Mouse (Mus musculus): ENCODE results near the gene Arhgdia. TPM values are rescaled to one million over a fixed set of nuclear protein-coding genes. Genes with fewer than 3 reads are reported as not detected.
"Not testable (repeated sequence)": the region's sequence is repeated elsewhere in the genome, so short reads cannot be mapped to it uniquely, and the experiment has no call there.

Gene Arhgdia
- polyA plus RNA-seq, 1 experiment from 2014 or later = 644 TPM

DNA sequence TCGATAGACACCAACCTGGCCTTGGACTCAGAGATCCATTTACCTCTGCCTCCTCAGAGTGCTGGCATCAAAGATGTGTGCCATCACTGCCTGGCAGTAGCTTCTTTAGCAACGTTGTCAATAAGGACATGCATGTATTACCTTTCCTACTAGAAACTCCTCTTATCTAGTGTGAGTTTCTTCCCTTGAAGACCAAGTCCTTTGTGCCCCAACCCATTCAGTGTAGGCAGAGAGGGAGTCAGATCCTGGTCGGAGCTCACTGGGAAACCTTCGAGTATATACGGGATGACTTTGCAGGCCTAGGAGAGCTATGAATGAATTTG, 7.2 kb downstream of the Arhgdia start:
- no peaks in the 10 kb centered on the region for H3K9me3 ChIP-seq (replicated peaks)
- 41% methylated on average over 5 of the region's 5 CpGs for WGBS
- peak overlapping the region; percentile 99 for H3K9ac ChIP-seq
- peak overlapping the region; percentile 93 for H3K4me3 ChIP-seq (replicated peaks)
- no peaks in the 10 kb centered on the region for H3K27me3 ChIP-seq
- peak overlapping the region; percentile 66 for H3K4me2 ChIP-seq
- peaks cover 45% of the 10 kb centered on the region for H3K36me3 ChIP-seq
- H3K4me1 ChIP-seq = peaks cover 51% of the 10 kb centered on the region
- 0 out of 2 replicates have a peak overlapping the region, but pooled peaks have one; percentile 54 for H3K27ac ChIP-seq
- no peak for ATAC-seq (replicated peaks; ENCODE audit: low FRiP score)

DNA sequence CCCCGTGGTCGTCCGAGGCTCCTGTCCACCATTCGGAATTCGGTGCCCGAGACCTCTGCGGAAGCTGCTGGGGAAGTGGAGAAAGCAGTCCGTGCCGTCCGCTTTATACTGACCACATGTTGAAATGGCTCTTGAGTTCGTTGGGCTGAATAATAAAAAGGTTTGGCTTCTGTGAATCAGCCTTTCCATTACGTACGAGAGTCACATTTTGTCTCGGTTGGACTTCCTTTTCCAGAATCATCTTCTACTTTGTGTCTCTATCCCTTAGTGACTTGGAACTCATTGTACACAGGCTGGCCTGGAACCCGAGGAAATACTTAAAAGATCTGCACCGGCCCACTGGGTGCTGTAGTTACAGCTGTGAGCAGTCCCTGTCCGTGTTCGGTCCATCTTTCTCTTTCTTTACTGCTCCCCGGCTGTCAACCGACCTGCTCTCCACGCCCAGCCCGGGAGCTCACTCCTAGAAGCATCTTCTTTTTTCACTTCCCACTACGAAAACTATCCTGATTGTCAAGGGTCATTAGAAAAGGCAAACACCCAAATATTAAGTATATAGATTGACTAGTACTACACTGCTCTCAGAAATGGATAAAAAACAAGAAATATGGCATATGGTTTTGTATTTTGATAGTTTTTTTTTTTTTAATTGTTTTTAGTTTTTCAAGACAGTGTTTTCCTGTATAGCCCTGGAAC, 7.7 kb downstream of the Arhgdia start:
- peak overlapping the region; percentile 99 for H3K9ac ChIP-seq
- under 1% methylated on average over 23 of the region's 23 CpGs for WGBS
- peaks cover 44% of the 10 kb centered on the region for H3K36me3 ChIP-seq
- peak overlapping the region; percentile 98 for H3K27ac ChIP-seq
- H3K4me2 ChIP-seq = peak overlapping the region; percentile 66
- peak; percentile 16; the same call in 1 of the 2 replicates for ATAC-seq (replicated peaks; ENCODE audit: low FRiP score)
- H3K27me3 ChIP-seq = no peaks in the 10 kb centered on the region
- peaks cover 46% of the 10 kb centered on the region for H3K4me1 ChIP-seq
- H3K4me3 ChIP-seq (replicated peaks) = peak overlapping the region; percentile 93
- H3K9me3 ChIP-seq (replicated peaks) = no peaks in the 10 kb centered on the region

DNA sequence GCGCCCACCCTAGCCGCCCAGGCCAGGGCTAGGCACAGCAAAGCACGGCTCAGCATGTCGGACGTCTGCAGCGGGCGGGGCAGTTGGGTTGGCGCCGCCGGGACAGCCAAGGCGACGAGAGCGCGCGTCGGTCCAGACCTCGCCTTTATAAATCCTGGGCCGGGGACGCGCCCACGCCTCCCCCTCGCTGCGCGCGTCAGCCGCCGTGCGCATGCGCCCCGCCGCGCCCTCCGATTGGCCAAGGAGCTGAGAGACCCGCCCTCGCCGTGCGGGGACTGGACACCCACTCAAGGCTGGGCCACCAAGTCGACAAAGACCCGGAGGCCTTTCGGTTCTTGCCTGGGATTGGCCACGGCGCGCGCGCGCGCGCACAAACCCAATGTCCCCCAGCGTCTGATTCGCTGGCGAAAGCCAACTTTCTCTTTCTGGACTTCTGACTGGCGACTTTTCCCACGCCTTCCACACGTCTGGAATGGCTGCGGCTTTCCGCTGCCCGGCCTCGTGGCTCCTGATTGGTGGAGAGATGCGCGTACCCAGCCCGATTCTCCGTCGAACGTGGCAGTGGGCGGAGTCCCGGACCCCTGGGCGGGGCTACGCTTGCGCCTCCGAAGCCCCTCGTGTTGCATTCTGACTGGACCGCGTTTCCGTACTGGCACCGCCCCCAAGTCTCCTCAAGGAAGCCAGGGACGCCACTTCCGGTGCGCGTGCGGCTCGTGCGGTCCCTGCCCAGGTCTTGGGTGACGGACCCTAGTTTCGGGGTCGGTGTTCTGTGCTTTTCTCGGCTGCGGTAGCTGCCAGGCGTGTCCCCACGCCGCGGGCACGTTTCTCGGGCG, 8.5 kb downstream of the Arhgdia start, which contains the start of gene P4hb:
Gene P4hb (minus strand): TSS at position 502 of the 833 bp plus-strand sequence.
- peak within 1 kb of the TSS; percentile 98 for H3K27ac ChIP-seq
- H3K9ac ChIP-seq = peak within 1 kb of the TSS; percentile 99
- WGBS = under 1% methylated on average over 94 of the region's 94 CpGs
- no peaks in the 10 kb centered on the region for H3K9me3 ChIP-seq (replicated peaks)
- peaks cover 38% of the 10 kb centered on the region for H3K4me1 ChIP-seq
- peak within 1 kb of the TSS; percentile 93 for H3K4me3 ChIP-seq (replicated peaks)
- peak within 1 kb of the TSS; percentile 66 for H3K4me2 ChIP-seq
- no peaks in the 10 kb centered on the region for H3K27me3 ChIP-seq
- peak; percentile 97 for ATAC-seq (replicated peaks; ENCODE audit: low FRiP score)
- peaks cover 44% of the 10 kb centered on the region for H3K36me3 ChIP-seq

DNA sequence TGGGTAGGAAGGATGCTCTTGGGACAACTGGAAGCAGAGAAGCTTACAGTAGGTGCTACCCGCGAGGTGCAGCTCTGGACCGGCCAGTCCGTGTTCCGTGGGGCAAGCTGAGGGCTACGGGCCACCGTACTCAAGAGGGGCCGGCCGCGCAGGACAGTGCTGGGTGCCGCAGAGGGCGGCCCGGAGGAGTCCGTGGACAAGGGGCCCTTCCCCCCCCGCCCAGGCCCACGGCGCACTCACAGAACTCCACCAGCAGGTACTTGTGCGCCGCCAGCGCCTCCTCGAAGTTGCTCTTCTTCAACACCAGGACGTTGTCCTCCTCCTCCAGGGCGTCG, 9.0 kb downstream of the Arhgdia start:
- ATAC-seq (replicated peaks; ENCODE audit: low FRiP score) = peak; percentile 26
- WGBS = under 1% methylated on average over 24 of the region's 24 CpGs
- H3K36me3 ChIP-seq = peaks cover 44% of the 10 kb centered on the region
- H3K27ac ChIP-seq = peak overlapping the region; percentile 98
- H3K4me2 ChIP-seq = peak overlapping the region; percentile 66
- H3K9me3 ChIP-seq (replicated peaks) = no peaks in the 10 kb centered on the region
- H3K9ac ChIP-seq = peak overlapping the region; percentile 99
- H3K4me3 ChIP-seq (replicated peaks) = peak overlapping the region; percentile 93
- peaks cover 32% of the 10 kb centered on the region for H3K4me1 ChIP-seq
- H3K27me3 ChIP-seq = no peaks in the 10 kb centered on the region

DNA sequence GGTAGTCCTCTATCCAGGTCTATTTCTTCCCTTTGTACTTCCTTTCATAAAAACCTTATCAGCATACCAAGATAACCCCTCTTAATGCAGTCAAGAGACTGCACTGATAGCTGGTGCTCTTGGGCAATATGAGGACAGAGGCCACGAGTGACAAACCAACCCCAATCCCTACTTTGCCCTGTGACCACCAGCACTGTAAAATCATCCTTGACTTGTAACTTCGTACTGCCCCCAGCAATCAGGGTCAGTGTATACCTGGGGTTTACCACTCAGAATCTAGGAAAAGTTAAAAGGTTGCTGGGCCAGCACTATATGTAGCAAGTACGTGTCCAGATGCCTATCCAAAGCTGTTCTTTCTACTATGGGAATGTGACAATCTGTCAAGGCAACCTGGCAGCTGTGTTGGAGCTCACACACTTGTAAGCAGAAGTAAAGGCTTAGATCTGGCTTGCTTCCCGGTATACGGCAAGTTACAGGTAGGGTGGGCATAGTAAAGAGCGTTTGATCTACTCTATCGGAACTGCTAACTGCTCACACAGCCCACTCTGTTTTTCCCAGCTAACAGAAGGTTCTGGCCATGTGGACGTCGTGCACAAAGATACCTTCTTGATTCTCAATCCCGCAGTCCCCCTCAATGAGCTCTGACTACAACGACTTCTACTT, 9.5 kb downstream of the Arhgdia start:
- H3K4me3 ChIP-seq (replicated peaks) = peak overlapping the region; percentile 93
- peak overlapping the region; percentile 66 for H3K4me2 ChIP-seq
- peaks cover 28% of the 10 kb centered on the region for H3K4me1 ChIP-seq
- peak overlapping the region; percentile 98 for H3K27ac ChIP-seq
- peak overlapping the region; percentile 99 for H3K9ac ChIP-seq
- H3K36me3 ChIP-seq = peaks cover 46% of the 10 kb centered on the region
- no peaks in the 10 kb centered on the region for H3K27me3 ChIP-seq
- no peaks in the 10 kb centered on the region for H3K9me3 ChIP-seq (replicated peaks)
- WGBS = 8% methylated on average over 11 of the region's 11 CpGs
- no peak for ATAC-seq (replicated peaks; ENCODE audit: low FRiP score)

DNA sequence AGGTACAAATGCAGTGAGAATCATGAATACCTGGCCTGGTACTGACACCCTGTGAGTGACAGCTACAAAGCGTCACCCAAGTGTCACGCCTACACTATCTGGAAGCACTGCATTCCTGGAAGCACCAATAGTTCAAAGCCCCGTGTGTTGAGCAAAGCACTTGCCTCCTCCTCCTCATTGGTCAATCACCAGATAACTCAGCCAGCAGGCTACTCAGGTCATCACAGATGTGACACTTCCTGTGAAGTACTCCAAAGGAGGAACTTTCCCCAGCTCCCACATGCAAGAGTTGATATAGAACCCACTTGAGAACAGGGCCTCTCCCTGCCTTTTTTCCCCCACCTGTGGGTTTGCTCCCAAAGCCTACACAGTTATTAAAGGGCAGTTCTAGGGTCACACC, 10.3 kb downstream of the Arhgdia start:
- peak overlapping the region; percentile 93 for H3K4me3 ChIP-seq (replicated peaks)
- no peaks in the 10 kb centered on the region for H3K27me3 ChIP-seq
- peak overlapping the region; percentile 66 for H3K4me2 ChIP-seq
- H3K27ac ChIP-seq = no peak overlapping the region
- no peak for ATAC-seq (replicated peaks; ENCODE audit: low FRiP score)
- H3K9ac ChIP-seq = peak overlapping the region; percentile 99
- H3K4me1 ChIP-seq = peaks cover 28% of the 10 kb centered on the region
- H3K36me3 ChIP-seq = peaks cover 53% of the 10 kb centered on the region
- 72% methylated on average over 3 of the region's 3 CpGs for WGBS
- H3K9me3 ChIP-seq (replicated peaks) = no peaks in the 10 kb centered on the region

DNA sequence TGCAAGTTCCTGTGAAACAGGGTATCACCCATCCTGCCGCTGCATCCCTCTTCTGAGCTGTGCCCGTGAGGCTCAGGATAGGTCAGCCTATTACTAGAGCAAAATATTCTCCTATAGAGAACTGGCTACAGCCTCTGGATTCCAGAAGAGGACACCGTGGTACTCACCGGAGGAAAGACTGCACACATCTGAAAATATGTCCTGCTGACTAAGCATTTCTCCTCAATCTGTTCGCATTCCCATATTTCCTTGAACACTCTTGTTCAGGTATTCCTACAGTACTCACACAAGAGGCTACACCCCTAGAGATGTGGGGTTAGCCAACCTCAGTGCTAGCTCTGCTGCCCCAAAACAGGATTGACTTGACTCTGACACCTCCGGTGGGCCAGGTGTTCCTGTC, 13.1 kb downstream of the Arhgdia start:
- Histone ChIP-seq H3K36me3 (peaks cover 81% of the 10 kb centered on the region), H3K4me1 (peaks cover 21% of the 10 kb centered on the region), H3K27me3 (no peaks in the 10 kb centered on the region), H3K4me3 (replicated peaks) (no peak overlapping the region), H3K9ac (no peak overlapping the region), H3K4me2 (no peak overlapping the region), H3K27ac (no peak overlapping the region), H3K9me3 (replicated peaks) (no peaks in the 10 kb centered on the region)
- no peak for ATAC-seq (replicated peaks; ENCODE audit: low FRiP score)
- 92% methylated on average over 6 of the region's 6 CpGs for WGBS

DNA sequence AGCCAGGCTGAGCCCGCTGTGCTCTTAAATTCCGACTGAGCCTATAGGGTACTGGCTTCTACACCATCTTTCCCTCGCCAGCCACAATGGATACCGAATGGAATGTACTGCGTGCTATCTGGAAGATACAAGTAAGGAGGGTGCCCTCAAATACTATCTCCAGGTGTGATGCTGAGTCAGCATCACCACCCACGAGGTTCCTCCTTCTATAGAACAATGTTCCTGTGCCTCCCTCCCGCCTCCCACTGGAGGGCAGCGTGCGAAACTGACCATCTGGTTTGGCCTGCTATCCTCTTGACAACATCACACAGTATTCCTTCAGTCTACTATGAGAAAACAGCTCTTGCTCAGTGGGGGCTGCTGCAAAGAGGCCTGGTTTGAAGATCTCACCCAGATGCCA, 16.3 kb downstream of the Arhgdia start:
- H3K27me3 ChIP-seq = no peaks in the 10 kb centered on the region
- no peak; the same call in 1 of the 2 replicates for ATAC-seq (replicated peaks; ENCODE audit: low FRiP score)
- no peak overlapping the region for H3K9ac ChIP-seq
- H3K4me1 ChIP-seq = peaks cover 1% of the 10 kb centered on the region; the same call in 1 of the 2 replicates
- H3K4me2 ChIP-seq = no peak overlapping the region
- no peak overlapping the region for H3K27ac ChIP-seq
- H3K4me3 ChIP-seq (replicated peaks) = no peak overlapping the region
- no peaks in the 10 kb centered on the region for H3K9me3 ChIP-seq (replicated peaks)
- peaks cover 99% of the 10 kb centered on the region for H3K36me3 ChIP-seq
- WGBS = 83% methylated on average over 9 of the region's 9 CpGs

DNA sequence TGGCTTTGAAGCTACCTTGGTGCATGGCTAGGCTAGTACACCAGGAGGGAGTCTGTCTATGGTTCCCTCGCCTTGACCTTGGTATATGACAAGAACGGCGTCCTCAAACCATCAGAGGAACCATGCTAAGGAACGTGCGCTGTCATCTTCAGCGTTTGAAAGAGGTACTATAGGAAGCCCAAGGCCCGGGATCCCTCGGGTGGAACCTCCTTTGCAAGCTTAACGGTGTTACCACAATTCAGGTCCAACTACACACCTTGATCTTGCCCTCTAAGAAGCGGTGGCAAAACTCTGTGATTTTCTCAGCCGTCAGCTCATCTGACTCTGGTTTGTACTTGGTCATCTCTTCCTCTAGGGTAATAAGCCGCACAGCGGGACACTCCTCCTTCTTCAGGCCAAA, 18.5 kb downstream of the Arhgdia start:
- Histone ChIP-seq H3K36me3 (peaks cover 93% of the 10 kb centered on the region), H3K4me1 (no peaks in the 10 kb centered on the region), H3K4me2 (no peak overlapping the region), H3K27ac (no peak overlapping the region), H3K27me3 (no peaks in the 10 kb centered on the region), H3K9ac (no peak overlapping the region), H3K4me3 (replicated peaks) (no peak overlapping the region), H3K9me3 (replicated peaks) (no peaks in the 10 kb centered on the region)
- WGBS = 92% methylated on average over 13 of the region's 13 CpGs
- ATAC-seq (replicated peaks; ENCODE audit: low FRiP score) = no peak

DNA sequence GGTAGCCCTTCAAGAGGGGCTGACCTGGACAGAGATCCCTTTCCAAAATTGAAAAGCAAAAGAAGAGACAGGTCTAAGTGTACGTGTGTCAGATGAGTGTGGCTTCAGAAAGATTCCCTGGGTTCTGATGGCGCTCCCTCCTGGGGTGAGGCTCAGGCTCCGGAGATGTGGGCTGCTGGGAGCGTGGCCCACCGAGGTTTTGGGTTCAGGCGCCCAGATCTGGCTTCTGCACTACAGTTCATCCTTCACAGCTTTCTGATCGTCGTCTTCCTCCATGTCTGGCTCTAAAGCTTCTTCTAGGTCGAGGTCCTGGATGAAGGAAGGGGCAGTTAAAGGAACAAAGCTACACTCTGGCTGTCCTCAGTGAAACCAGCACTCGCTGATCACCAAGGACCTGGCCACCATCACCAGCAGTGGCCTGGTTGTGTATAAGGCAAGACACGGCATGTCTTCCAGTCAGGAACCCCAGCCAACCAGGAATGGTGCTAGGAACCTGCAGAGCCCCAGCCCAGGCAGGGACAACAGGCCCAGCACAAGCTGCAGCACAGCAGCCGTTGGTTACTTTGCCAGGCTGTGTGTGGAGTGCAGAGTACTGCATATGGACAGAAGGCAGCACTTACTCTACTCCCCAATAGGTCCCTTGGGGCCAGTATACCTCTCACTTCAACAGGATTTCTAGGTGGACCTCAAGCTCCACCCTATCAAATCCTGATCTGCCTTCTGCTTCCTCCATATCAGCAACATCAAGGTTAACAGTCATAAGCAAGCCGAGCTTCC, 20.3 kb downstream of the Arhgdia start:
- H3K4me3 ChIP-seq (replicated peaks) = no peak overlapping the region
- H3K36me3 ChIP-seq = peaks cover 79% of the 10 kb centered on the region
- no peaks in the 10 kb centered on the region for H3K4me1 ChIP-seq
- no peaks in the 10 kb centered on the region for H3K27me3 ChIP-seq
- WGBS = 92% methylated on average over 13 of the region's 13 CpGs
- ATAC-seq (replicated peaks; ENCODE audit: low FRiP score) = no peak
- H3K27ac ChIP-seq = no peak overlapping the region
- no peak overlapping the region for H3K4me2 ChIP-seq
- H3K9me3 ChIP-seq (replicated peaks) = no peaks in the 10 kb centered on the region
- no peak overlapping the region for H3K9ac ChIP-seq

DNA sequence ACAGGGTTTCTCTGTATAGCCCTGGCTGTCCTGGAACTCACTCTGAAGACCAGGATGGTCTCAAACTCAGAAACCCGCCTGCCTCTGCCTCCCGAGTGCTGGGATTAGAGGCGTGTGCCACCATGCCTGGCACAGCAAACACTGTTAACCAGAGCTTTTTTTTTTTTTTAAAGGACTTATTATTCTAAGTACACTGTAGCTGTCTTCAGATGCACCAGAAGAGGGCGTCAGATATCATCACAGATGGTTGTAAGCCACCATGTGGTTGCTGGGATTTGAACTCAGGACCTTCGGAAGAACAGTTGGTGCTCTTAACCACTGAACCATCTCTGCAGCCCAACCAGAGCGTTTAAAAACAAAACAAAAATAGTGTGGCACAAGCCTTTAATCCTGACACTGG, 22.6 kb downstream of the Arhgdia start:
- H3K4me1 ChIP-seq; ATAC-seq (replicated peaks; ENCODE audit: low FRiP score); H3K27ac ChIP-seq; H3K4me3 ChIP-seq (replicated peaks); H3K27me3 ChIP-seq; H3K9ac ChIP-seq; H3K9me3 ChIP-seq (replicated peaks); H3K4me2 ChIP-seq: not testable (repeated sequence)
- H3K36me3 ChIP-seq = peaks cover 56% of the 10 kb centered on the region
- 91% methylated on average over 6 of the region's 6 CpGs for WGBS
